Mouse (Mus musculus) spleen, adult 18-20 months (tissue): ENCODE measurements around the gene Blcap.

Source experiments
- DNase-seq, 2 experiments: peaks; one replicate each; pipeline ENCODE4 v3.0.0; 2022; ENCODE audit warnings: mixed read lengths in 2 of 2

Blcap gene

DNA sequence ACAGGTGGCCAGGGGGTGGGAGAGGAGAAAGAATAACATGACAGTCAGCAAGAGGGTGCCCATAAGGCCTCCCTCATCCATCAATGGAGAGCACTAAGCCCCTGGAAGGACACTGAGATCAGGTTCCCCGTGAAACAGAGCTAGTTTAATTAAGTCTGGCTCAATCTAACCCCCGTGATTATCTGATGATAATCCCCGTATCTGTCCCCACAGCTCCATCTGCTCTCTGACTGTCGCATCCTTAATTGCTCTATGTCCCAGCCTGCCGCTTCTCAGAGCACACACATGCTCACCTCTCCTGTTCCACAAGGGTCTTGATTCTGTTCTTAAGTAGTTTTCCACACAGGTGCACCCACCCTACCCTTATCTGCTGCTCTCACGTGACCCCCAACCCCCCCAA, 53.5 kb downstream of the Blcap start:
- DNase-seq: no peak

DNA sequence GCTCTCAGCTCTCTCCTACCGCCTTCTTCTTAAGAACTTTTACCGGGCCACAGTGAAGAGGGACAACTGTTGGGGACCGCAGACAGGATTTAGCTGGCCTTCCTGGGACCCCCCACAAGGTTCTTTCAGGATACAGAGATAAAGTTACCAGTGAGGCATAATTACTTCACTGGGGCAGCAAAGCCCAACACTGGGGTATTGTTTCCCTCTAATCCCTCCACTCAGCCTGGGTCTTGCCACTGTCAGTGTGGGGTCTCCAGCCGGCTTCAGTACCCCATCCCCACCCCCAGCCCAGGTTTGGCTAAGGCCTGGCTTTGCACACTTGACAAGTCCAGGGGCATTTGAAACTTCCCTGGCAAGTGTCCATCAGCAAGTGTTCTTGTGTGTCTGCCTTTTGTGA, 56.7 kb downstream of the Blcap start:
- no peak for DNase-seq

GRCm38 (mm10) chr2:157513737-157514208, 57.3 kb downstream of the Blcap start:
- DNase-seq: no peak

DNA sequence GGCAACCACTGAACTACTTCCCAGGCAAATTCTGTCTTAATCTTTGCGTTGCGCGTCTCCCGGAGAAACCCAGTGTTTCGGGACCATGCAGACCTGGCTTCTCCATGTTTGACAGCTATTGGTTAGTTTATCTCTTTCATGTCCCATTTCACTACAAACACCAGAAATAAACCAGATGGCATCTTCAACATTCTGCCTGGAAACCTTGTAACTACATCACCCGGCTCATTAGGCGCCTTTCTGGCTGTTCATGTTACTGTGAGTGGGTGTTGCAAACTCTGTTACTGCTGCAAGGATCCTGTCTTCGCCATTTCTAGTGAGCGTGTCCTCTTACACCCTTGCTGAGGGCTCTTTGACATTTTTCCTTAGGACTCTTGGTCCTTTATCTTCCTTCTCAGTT, 58.2 kb downstream of the Blcap start:
- DNase-seq: no peak

GRCm38 (mm10) chr2:157510031-157510430, 61.0 kb downstream of the Blcap start:
- no peak for DNase-seq

DNA sequence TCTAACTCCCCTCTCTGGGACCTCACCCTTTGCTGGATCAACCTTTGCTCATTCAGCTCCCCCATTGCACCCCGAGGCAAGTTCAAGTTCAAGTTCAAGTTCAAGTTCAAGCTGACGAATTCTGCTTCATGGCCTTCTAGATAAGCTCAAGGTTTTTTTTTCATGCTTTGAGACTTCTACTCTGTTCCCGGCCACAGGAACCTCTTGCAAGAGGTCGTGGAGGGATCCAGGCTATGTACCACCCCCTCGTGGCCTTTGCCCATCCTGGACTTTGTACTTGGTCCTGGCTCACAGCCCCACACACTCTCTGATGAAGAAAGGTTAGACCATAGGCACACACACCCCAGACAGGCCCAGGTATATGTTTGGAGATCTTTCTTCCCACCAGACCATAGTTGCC, 61.9 kb downstream of the Blcap start:
- no peak for DNase-seq

GRCm38 (mm10) chr2:157506779-157507178, 64.3 kb downstream of the Blcap start:
- DNase-seq: no peak
